Mouse (Mus musculus) kidney, adult 2 months (tissue): ENCODE data around the gene Stac.

ENCODE experiments used
- CTCF ChIP-seq: fragments of 200-500 bp; conservative IDR thresholded peaks from 2 replicates; pipeline ENCODE4 v1.5.1; 2011; ENCODE audit warnings: low read depth, mild to moderate bottlenecking, control low read depth, low read length, moderate library complexity, mixed read lengths; ENCODE audit not compliant: insufficient read depth, insufficient read length
- POLR2A ChIP-seq: fragments of 200-500 bp; IDR thresholded peaks from one replicate; pipeline ENCODE4 v1.6.1; 2011; ENCODE audit warnings: low read depth, low read length, control low read depth

- TF ChIP-seq CTCF (no peak), POLR2A (no peak)
These were observed 52.5 kb downstream of the Stac start for GRCm38 (mm10) chr9:111637641-111638040.
